Mouse (Mus musculus): Measurements from ENCODE around the gene BC052040. TPM values are rescaled to one million over a fixed set of nuclear protein-coding genes. Genes with fewer than 3 reads are reported as not detected.
A peak's percentile ranks its signal among the peaks of the same experiment; 100 is the strongest.

BC052040 gene
- polyA plus RNA-seq, 1 experiment from 2014 or later, result 18.9 TPM

DNA sequence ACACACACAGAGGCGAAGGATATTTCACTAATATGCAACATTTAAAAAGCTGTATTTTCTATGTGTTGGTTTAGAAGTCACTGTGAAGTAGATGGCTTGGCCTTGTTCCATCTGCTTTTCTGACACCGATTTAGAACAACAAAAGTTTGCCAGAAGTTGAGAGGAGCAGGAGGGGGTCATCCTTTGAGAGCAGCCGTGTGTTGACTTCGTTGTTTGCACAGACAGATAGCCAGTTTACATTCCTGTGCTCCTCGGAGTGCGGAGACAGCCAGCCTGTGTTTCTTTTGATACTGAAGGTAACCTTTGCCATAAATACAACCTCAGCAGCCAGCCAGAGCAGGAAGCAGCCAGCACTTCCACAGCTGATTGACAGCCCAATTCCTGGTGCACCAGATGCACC is 204.2 kb downstream of the BC052040 start:
- WGBS, result 33% methylated on average over 6 of the region's 6 CpGs
- Histone ChIP-seq H3K9me3 (replicated peaks) (no peaks in the 10 kb centered on the region), H3K27me3 (no peaks in the 10 kb centered on the region), H3K27ac (no peak overlapping the region), H3K36me3 (no peaks in the 10 kb centered on the region), H3K4me2 (replicated peaks) (no peak overlapping the region), H3K4me1 (no peaks in the 10 kb centered on the region; the same call in 1 of the 2 replicates), H3K9ac (no peak overlapping the region), H3K4me3 (no peak overlapping the region)
- ATAC-seq (ENCODE audit: low FRiP score), result no peak

GRCm38 (mm10) chr2:115798839-115799238 is 217.3 kb downstream of the BC052040 start:
- Histone ChIP-seq H3K4me2 (replicated peaks) (no peak overlapping the region), H3K9ac (no peak overlapping the region), H3K9me3 (replicated peaks) (no peaks in the 10 kb centered on the region), H3K27ac (no peak overlapping the region), H3K4me1 (no peaks in the 10 kb centered on the region), H3K4me3 (no peak overlapping the region), H3K36me3 (no peaks in the 10 kb centered on the region), H3K27me3 (no peaks in the 10 kb centered on the region)
- ATAC-seq (ENCODE audit: low FRiP score), result no peak
- WGBS, result 87% methylated on average over 6 of the region's 6 CpGs

DNA sequence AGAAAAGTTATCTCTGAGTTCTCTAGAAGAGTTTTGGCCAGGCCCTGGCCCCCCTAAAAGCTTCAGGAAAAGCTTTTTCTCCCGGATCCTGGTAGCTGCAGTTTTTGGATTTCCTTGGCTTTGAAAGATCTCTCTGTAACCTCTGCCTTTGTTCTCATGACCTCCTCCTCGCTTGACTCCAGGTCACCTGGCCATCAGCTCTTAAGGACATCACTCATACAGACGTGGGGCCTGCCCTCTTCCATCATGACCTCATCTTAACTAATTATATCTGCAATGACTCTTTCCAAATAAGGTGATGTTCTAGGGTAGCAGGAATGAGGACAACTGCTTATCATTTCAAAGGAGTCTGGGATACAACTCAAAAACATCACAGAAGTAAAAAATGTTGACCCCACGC is 226.9 kb downstream of the BC052040 start:
- H3K9me3 ChIP-seq (replicated peaks), result no peaks in the 10 kb centered on the region
- H3K9ac ChIP-seq, result no peak overlapping the region
- H3K4me2 ChIP-seq (replicated peaks), result no peak overlapping the region
- 45% methylated on average over 4 of the region's 4 CpGs for WGBS
- H3K27me3 ChIP-seq, result no peaks in the 10 kb centered on the region
- ATAC-seq (ENCODE audit: low FRiP score), result no peak
- H3K4me1 ChIP-seq, result peaks cover 4% of the 10 kb centered on the region
- no peak overlapping the region for H3K4me3 ChIP-seq
- H3K27ac ChIP-seq, result no peak overlapping the region
- no peaks in the 10 kb centered on the region for H3K36me3 ChIP-seq

DNA sequence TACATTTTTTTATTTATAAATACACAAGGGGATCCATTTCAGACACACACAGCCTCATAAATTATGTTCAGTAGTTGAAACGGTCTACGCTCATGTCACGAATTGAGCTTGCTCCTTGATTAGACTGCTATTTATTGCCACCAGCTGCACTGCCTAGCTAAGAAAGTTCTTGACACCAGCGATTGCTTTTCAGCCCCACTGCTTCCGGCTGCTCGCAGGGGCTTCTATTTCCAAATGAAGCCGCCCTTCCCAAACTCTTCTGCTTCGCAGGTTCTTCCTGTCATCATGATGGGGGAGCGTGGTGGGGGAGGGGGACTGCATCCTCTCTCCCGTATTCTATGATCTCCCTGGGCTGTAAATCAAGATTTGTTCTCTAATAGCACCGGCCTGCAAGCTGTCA is 231.8 kb downstream of the BC052040 start:
- H3K27ac ChIP-seq, result peak overlapping the region; percentile 44; the same call in 1 of the 2 replicates
- H3K36me3 ChIP-seq, result no peaks in the 10 kb centered on the region
- H3K27me3 ChIP-seq, result no peaks in the 10 kb centered on the region
- no peak overlapping the region for H3K4me3 ChIP-seq
- ATAC-seq (ENCODE audit: low FRiP score), result no peak
- peaks cover 12% of the 10 kb centered on the region for H3K4me1 ChIP-seq
- no peak overlapping the region; the same call in 1 of the 2 replicates for H3K4me2 ChIP-seq (replicated peaks)
- WGBS, result 38% methylated on average over 11 of the region's 11 CpGs
- H3K9me3 ChIP-seq (replicated peaks), result no peaks in the 10 kb centered on the region
- no peak overlapping the region for H3K9ac ChIP-seq

- ATAC-seq (ENCODE audit: low FRiP score), result no peak
- no peaks in the 10 kb centered on the region for H3K27me3 ChIP-seq
- H3K4me2 ChIP-seq (replicated peaks), result no peak overlapping the region; the same call in 1 of the 2 replicates
- peak overlapping the region; percentile 44 for H3K27ac ChIP-seq
- no peaks in the 10 kb centered on the region for H3K9me3 ChIP-seq (replicated peaks)
- no peak overlapping the region for H3K4me3 ChIP-seq
- no peak overlapping the region for H3K9ac ChIP-seq
- H3K36me3 ChIP-seq, result no peaks in the 10 kb centered on the region
- H3K4me1 ChIP-seq, result peaks cover 12% of the 10 kb centered on the region
- 73% methylated on average over 6 of the region's 6 CpGs for WGBS
These were observed 232.2 kb downstream of the BC052040 start for GRCm38 (mm10) chr2:115813721-115814120.

DNA sequence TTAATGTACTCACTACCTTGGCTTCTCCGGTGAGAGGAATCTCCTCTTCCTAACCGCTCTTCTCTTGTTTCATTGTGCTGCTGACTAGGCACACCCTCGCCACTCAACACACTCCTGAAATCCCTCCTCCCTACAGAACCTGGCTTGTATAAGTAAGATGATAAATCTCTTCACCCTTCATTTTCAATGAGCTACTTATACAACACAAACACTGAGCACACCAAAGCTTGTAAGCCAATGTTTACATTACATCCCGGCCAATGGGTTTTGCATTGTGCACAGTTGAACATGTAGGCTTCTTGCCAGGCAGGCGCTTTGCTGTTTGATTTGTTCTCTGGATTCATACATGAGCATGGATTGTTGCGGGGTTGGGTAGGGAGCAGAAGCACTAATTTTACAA is 236.4 kb downstream of the BC052040 start:
- Histone ChIP-seq H3K9me3 (replicated peaks) (no peaks in the 10 kb centered on the region), H3K4me3 (no peak overlapping the region), H3K27ac (no peak overlapping the region), H3K9ac (no peak overlapping the region), H3K4me1 (peaks cover 12% of the 10 kb centered on the region), H3K27me3 (no peaks in the 10 kb centered on the region), H3K4me2 (replicated peaks) (no peak overlapping the region), H3K36me3 (no peaks in the 10 kb centered on the region)
- 86% methylated on average over 6 of the region's 6 CpGs for WGBS
- no peak for ATAC-seq (ENCODE audit: low FRiP score)

DNA sequence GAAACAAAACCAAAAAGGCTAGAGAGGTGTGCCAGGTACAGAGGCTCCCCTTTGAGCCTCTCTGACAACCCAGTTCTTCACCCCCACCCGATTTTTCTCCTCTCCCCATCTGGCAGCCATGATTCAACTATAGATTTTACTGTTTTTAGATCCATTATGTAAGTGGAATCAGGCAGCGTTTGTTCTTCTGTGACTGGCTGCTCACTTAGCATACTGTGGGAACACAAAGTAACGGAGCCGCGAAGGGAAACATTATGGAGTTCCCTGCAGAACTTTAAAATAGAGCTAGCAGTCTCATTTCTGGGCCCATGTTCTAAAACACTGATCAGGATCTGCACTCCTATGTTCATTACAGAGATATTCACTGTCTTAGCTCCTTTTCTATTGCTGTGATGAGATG is 240.8 kb downstream of the BC052040 start:
- Histone ChIP-seq H3K4me1 (no peaks in the 10 kb centered on the region), H3K27ac (no peak overlapping the region), H3K4me3 (no peak overlapping the region), H3K9ac (no peak overlapping the region), H3K36me3 (no peaks in the 10 kb centered on the region), H3K4me2 (replicated peaks) (no peak overlapping the region), H3K9me3 (replicated peaks) (no peaks in the 10 kb centered on the region), H3K27me3 (no peaks in the 10 kb centered on the region)
- ATAC-seq (ENCODE audit: low FRiP score), result no peak
- 90% methylated on average over 5 of the region's 5 CpGs for WGBS

MicroRNAs encoded within 50 kb of the gene (microRNA counts, 519-probe panel; counts per million panel counts)
- microRNA mmu-miR-1951, result 470 counts per million, percentile 58 among the panel's probes with 10 or more counts

Small RNAs within 50 kb of the gene (microRNA-seq; reads per million reads assigned to microRNA genes)
- not detected for gene Mir1951

All from hindbrain, embryonic 12.5 days (tissue).